Mouse (Mus musculus) megakaryocyte, embryonic 14.5 days (primary cell): ENCODE data around the gene Dio3.

Experiments used
- FLI1 ChIP-seq: IDR thresholded peaks from 2 replicates; pipeline ENCODE4 v1.6.1; 2012; ENCODE audit warnings: low read length, inconsistent platforms, mixed read lengths
- GATA1 ChIP-seq: IDR thresholded peaks from 3 replicates; pipeline ENCODE4 v1.6.1; 2012; ENCODE audit warnings: mixed read lengths, low read length, inconsistent platforms, borderline replicate concordance

DNA sequence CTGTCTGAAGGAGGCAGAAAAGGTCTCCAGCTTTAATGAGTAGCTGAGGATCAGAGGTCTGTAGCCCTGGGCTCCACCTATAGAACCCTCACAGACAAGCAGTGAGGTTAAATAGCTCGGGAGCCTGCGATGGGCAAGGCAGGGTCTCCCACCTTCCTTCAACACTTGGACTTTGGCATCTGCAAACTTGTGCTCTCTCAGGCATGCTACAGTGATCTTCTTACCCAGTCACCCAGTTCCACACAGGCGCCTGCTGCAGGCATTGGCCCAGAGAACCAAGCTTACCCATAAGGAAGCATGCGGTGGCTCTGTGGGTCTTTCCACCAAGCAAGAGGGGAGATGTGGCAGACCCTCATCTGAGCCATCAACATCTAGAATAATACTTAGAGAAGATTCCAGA is 43.0 kb upstream of the Dio3 start:
- TF ChIP-seq GATA1 (no peak), FLI1 (no peak)
